Mouse (Mus musculus): ENCODE measurements at regions not wholly inside any gene's neighbourhood (a gene's known extent, or its start where the extent isn't known, plus 50 kb on each side); places are given as distances from the start of the nearest gene placed in this dataset.

DNA sequence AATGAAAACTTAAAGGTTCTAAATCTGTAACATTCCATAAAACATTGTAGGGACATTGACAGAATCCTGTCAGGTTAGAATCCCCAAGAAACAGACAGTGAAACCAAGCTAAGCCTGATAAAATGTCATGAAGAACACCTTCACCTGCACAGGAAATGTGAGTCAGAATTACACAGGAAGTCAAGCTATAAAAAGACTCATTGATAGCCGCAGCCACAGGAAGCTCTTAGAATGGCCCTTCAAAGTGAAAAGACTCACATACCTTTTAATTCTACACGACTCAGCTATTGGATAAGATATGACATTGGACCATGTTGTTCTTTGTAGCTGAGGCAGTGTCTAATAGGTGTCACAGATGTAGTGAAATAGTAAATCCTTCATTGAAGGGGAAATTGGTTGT, 55.3 kb downstream of the Spin2c start:
- Histone ChIP-seq H3K9me3 (replicated peaks; ENCODE audit: insufficient read depth, low read length) (no peaks in the 10 kb centered on the region), H3K27me3 (ENCODE audit: control insufficient read depth in 1 of 2, insufficient read depth in 2 of 2, low read length in 2 of 2) (no peaks in the 10 kb centered on the region), H3K36me3 (ENCODE audit: control insufficient read depth in 1 of 2, insufficient read depth in 2 of 2, low read length in 2 of 2) (no peaks in the 10 kb centered on the region), H3K9ac (ENCODE audit: control insufficient read depth, low read depth, low read length, poor library complexity, severe bottlenecking) (no peak overlapping the region), H3K79me2 (ENCODE audit: control insufficient read depth, insufficient read depth, low read length, poor library complexity) (no peaks in the 10 kb centered on the region), H3K27ac (ENCODE audit: control insufficient read depth, low read depth, low read length) (no peak overlapping the region), H3K4me3 (ENCODE audit: control insufficient read depth in 1 of 2, insufficient read depth in 1 of 2, low read depth in 2 of 2, low read length in 2 of 2) (no peak overlapping the region), H3K4me1 (ENCODE audit: control insufficient read depth in 1 of 2, insufficient read depth in 2 of 2, low read length in 2 of 2) (no peaks in the 10 kb centered on the region)
- no peak for DNase-seq (ENCODE audit: low read depth, low spot score)
- no peak for TF ChIP-seq ZKSCAN1 (IDR thresholded peaks at IDR 0.05; ENCODE audit: low read depth, low read length)
- no peak for TF ChIP-seq BHLHE40 (IDR thresholded peaks at IDR 0.05; ENCODE audit: borderline replicate concordance, low read depth, low read length)
- TF ChIP-seq NELFE (IDR thresholded peaks at IDR 0.05; ENCODE audit: low read depth, low read length), result no peak
- no peak for TF ChIP-seq MAZ (IDR thresholded peaks at IDR 0.05; ENCODE audit: low read depth, low read length)

DNA sequence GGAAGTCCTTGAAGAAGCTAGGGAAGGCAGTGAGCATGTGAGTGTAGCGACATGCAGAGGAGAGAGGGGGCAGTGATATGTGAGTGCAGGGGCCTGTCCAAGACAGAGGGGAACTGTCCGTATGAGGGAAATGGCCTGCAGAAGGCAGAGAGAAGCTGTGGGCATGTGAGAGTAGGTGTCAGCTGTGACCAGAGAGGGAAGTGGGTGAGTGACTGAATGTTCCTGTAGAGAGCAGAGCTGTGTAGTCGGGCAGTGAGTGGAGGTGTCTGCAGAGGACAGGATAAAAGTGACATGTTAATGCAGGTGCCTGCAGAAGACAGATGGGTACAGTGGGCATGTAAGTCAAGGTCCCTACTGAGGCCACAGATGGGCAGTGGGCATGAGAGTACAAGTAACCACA, 84.4 kb downstream of the Samt1 start:
- Histone ChIP-seq H3K9me3 (replicated peaks; ENCODE audit: insufficient read depth, low read length) (no peaks in the 10 kb centered on the region), H3K79me2 (ENCODE audit: control insufficient read depth, insufficient read depth, low read length, poor library complexity) (no peaks in the 10 kb centered on the region), H3K27me3 (ENCODE audit: control insufficient read depth in 1 of 2, insufficient read depth in 2 of 2, low read length in 2 of 2) (no peaks in the 10 kb centered on the region), H3K4me3 (ENCODE audit: control insufficient read depth in 1 of 2, insufficient read depth in 1 of 2, low read depth in 2 of 2, low read length in 2 of 2) (no peak overlapping the region), H3K27ac (ENCODE audit: control insufficient read depth, low read depth, low read length) (no peak overlapping the region), H3K36me3 (ENCODE audit: control insufficient read depth in 1 of 2, insufficient read depth in 2 of 2, low read length in 2 of 2) (no peaks in the 10 kb centered on the region), H3K9ac (ENCODE audit: control insufficient read depth, low read depth, low read length, poor library complexity, severe bottlenecking) (no peak overlapping the region), H3K4me1 (ENCODE audit: control insufficient read depth in 1 of 2, insufficient read depth in 2 of 2, low read length in 2 of 2) (no peaks in the 10 kb centered on the region)
- no peak for DNase-seq (ENCODE audit: low read depth, low spot score)
- TF ChIP-seq JUND (IDR thresholded peaks at IDR 0.05; ENCODE audit: low read depth, low read length), result no peak

DNA sequence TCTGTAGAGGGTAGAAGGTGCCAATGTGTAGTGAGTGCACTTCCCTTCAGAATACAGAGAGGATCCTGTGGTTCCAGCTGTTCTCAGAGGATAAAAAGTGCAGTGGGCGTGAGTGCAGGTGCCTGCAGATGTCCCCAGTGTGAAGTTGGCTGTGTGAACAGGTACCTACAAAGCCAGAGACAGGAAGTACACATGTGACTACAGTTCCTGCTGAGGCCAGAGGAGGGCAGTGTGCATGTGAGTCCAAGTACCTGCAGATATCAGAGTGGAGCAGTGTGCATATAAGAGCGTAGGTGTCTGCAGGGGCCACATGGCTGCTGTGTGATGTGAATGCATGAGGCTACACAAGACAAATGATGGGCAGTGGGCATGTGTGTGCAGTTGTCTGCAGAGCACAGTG, 79.9 kb downstream of the Samt1 start:
- Histone ChIP-seq H3K9ac (ENCODE audit: control insufficient read depth, low read depth, low read length, poor library complexity, severe bottlenecking) (no peak overlapping the region), H3K27ac (ENCODE audit: control insufficient read depth, low read depth, low read length) (no peak overlapping the region), H3K36me3 (ENCODE audit: control insufficient read depth in 1 of 2, insufficient read depth in 2 of 2, low read length in 2 of 2) (no peaks in the 10 kb centered on the region), H3K27me3 (ENCODE audit: control insufficient read depth in 1 of 2, insufficient read depth in 2 of 2, low read length in 2 of 2) (no peaks in the 10 kb centered on the region), H3K4me1 (ENCODE audit: control insufficient read depth in 1 of 2, insufficient read depth in 2 of 2, low read length in 2 of 2) (no peaks in the 10 kb centered on the region), H3K4me3 (ENCODE audit: control insufficient read depth in 1 of 2, insufficient read depth in 1 of 2, low read depth in 2 of 2, low read length in 2 of 2) (no peak overlapping the region), H3K9me3 (replicated peaks; ENCODE audit: insufficient read depth, low read length) (no peaks in the 10 kb centered on the region), H3K79me2 (ENCODE audit: control insufficient read depth, insufficient read depth, low read length, poor library complexity) (no peaks in the 10 kb centered on the region)
- no peak for DNase-seq (ENCODE audit: low read depth, low spot score)
- TF ChIP-seq MAX (IDR thresholded peaks at IDR 0.05; ENCODE audit: low read length) (no peak), CTCF (IDR thresholded peaks at IDR 0.05 in 2 of 3, conservative IDR thresholded peaks at IDR 0.05 in 1 of 3; ENCODE audit: control insufficient read depth in 1 of 3, insufficient read depth in 1 of 3, low read depth in 2 of 3, low read length in 3 of 3, poor library complexity in 1 of 3, severe bottlenecking in 1 of 3) (no peak), MYC (IDR thresholded peaks at IDR 0.05; ENCODE audit: low read depth, low read length) (no peak), POLR2AphosphoS5 (IDR thresholded peaks at IDR 0.05; ENCODE audit: borderline replicate concordance, low read depth, low read length) (no peak), UBTF (IDR thresholded peaks at IDR 0.05; ENCODE audit: borderline replicate concordance, insufficient read depth, low read depth, low read length) (no peak), BHLHE40 (IDR thresholded peaks at IDR 0.05; ENCODE audit: borderline replicate concordance, low read depth, low read length) (no peak), MEF2A (IDR thresholded peaks at IDR 0.05; ENCODE audit: extremely low read depth, insufficient replicate concordance, low read depth, low read length, poor library complexity, severe bottlenecking) (no peak), ETS1 (IDR thresholded peaks at IDR 0.05; ENCODE audit: low read depth, low read length) (no peak), EP300 (IDR thresholded peaks at IDR 0.05; ENCODE audit: low read depth in 1 of 2, low read length in 2 of 2) (no peak), MAFK (IDR thresholded peaks at IDR 0.05; ENCODE audit: borderline replicate concordance, low read depth, low read length) (no peak), KAT2A (conservative IDR thresholded peaks at IDR 0.05; ENCODE audit: low read depth, low read length) (no peak), POLR2A (IDR thresholded peaks at IDR 0.05; ENCODE audit: control insufficient read depth in 1 of 2, insufficient read depth in 1 of 2, low read depth in 1 of 2, low read length in 2 of 2, poor library complexity in 1 of 2) (no peak)
